Mouse (Mus musculus): ENCODE results near the gene Crkl. TPM values are rescaled to one million over a fixed set of nuclear protein-coding genes. Genes with fewer than 3 reads are reported as not detected.

The Crkl gene
- polyA plus RNA-seq, 1 experiment, result 22.8 TPM

GRCm38 (mm10) chr16:17536584-17536983 lies 84.8 kb downstream of the Crkl start:
- no peak for TF ChIP-seq GATA1 (IDR thresholded peaks at IDR 0.05; ENCODE audit: low read length)

Other genes with a start within 250 kb of the Crkl start
- 87.0 and 93.3 TPM in 2 replicates for gene Ube2l3, start 249.3 kb upstream of the Crkl start, polyA plus RNA-seq (2012)
- 1.8 and 2.2 TPM in 2 replicates for gene Rimbp3, start 243.4 kb upstream of the Crkl start, polyA plus RNA-seq (2012)
- 12.2 and 12.5 TPM in 2 replicates for gene Hic2, start 218.4 kb upstream of the Crkl start, polyA plus RNA-seq (2012)
- 18.3 and 27.9 TPM in 2 replicates for gene Tmem191c, start 175.9 kb upstream of the Crkl start, polyA plus RNA-seq (2012)
- gene Serpind1, start 120.6 kb upstream of the Crkl start, polyA plus RNA-seq (2012), result not detected in 2 replicates
- 5.3 and 6.1 TPM in 2 replicates for gene Snap29, start 46.0 kb upstream of the Crkl start, polyA plus RNA-seq (2012)
- 11.6 and 20.2 TPM in 2 replicates for gene Pi4ka, start 45.7 kb upstream of the Crkl start, polyA plus RNA-seq (2012)
- gene Aifm3, start 37.6 kb downstream of the Crkl start, polyA plus RNA-seq (2012), result not detected in 2 replicates
- 19.1 and 41.2 TPM in 2 replicates for gene Lztr1, start 56.7 kb downstream of the Crkl start, polyA plus RNA-seq (2012)
- 214 and 234 TPM in 2 replicates for gene Thap7, start 79.1 kb downstream of the Crkl start, polyA plus RNA-seq (2012)
- 0.05 TPM in 1 of 2 replicates, not detected in the other for gene Lrrc74b, start 109.3 kb downstream of the Crkl start, polyA plus RNA-seq (2012)
- gene P2rx6, start 109.9 kb downstream of the Crkl start, polyA plus RNA-seq (2012), result 0.03 TPM in 1 of 2 replicates, not detected in the other
- not detected in 2 replicates for gene Slc7a4, start 131.2 kb downstream of the Crkl start, polyA plus RNA-seq (2012)
- 16.9 and 31.4 TPM in 2 replicates for gene Smpd4, start 167.4 kb downstream of the Crkl start, polyA plus RNA-seq (2012)
- gene Ccdc74a, start 194.5 kb downstream of the Crkl start, polyA plus RNA-seq (2012), result 6.1 and 7.5 TPM in 2 replicates

All from G1E-ER4 (cell line).